Mouse (Mus musculus): ENCODE results near the gene Vps52. TPM values are rescaled to one million over a fixed set of nuclear protein-coding genes. Genes with fewer than 3 reads are reported as not detected.

The Vps52 gene
- 36.0 and 39.6 TPM in 2 replicates for polyA plus RNA-seq (2015; fragmentation: Nextera tagmentation; extraction: Ambion mirVana)

DNA sequence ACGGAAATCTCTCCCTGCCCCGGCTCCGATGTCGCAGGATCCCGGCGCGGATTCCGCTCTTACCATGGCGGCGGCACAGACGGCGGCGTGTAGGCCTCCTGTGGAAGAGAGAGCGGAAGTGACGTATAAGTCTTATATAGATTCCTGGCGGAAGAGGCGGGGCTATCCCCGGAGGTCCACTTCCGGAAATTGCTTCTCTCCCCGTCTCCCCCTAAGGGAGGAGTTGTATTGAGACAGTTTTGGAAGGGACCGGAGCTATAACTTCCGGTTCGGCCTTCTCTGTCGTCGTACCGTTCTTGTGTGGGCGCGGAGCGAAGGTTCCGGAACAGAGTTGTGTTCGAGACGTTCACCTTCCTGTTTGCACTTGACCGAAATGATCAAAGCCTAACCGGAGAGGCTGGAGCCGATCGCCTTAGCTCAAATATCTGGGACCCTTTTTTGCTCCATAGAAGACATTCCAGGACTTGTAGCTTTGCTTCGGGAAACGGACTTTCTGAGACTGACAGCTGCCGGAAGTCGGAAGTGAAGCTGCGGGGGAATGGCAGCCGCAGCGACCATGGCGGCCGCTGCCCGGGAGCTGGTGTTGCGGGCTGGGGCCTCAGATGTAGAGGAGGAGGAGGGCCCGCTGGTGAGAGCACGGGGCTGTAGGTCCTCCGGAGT, at the start of gene Vps52, which contains the start of gene Rps18:
TSS of gene Vps52 (plus strand) at position 258 of the 660 bp plus-strand sequence.
TSS of gene Rps18 (minus strand) at position 447 of the 660 bp plus-strand sequence.
- Histone ChIP-seq H3K4me1 (peaks cover 46% of the 10 kb centered on the region), H3K9me3 (no peaks in the 10 kb centered on the region), H3K9ac (peak within 1 kb of the TSS; percentile 93), H3K27me3 (replicated peaks) (no peaks in the 10 kb centered on the region), H3K36me3 (peaks cover 61% of the 10 kb centered on the region), H3K4me3 (peak within 1 kb of the TSS; percentile 76), H3K4me2 (peak within 1 kb of the TSS; percentile 99), H3K27ac (replicated peaks) (peak within 1 kb of the TSS; percentile 92)
- peak; percentile 85 for ATAC-seq (ENCODE audit: extremely low read depth, insufficient number of reproducible peaks, low FRiP score, low TSS enrichment)
- under 1% methylated on average over 50 of the region's 50 CpGs for WGBS

GRCm38 (mm10) chr17:33908331-33909076, 47.1 kb upstream of the Vps52 start:
- under 1% methylated on average over 44 of the region's 44 CpGs for WGBS
- Histone ChIP-seq H3K27me3 (replicated peaks) (no peaks in the 10 kb centered on the region), H3K9me3 (no peaks in the 10 kb centered on the region), H3K4me1 (peaks cover 24% of the 10 kb centered on the region), H3K9ac (peak overlapping the region; percentile 80), H3K36me3 (peaks cover 29% of the 10 kb centered on the region), H3K4me2 (peak overlapping the region; percentile 99), H3K27ac (replicated peaks) (peak overlapping the region; percentile 81), H3K4me3 (peak overlapping the region; percentile 75)
- ATAC-seq (ENCODE audit: extremely low read depth, insufficient number of reproducible peaks, low FRiP score, low TSS enrichment), result peak; percentile 16; the same call in 1 of the 2 replicates

DNA sequence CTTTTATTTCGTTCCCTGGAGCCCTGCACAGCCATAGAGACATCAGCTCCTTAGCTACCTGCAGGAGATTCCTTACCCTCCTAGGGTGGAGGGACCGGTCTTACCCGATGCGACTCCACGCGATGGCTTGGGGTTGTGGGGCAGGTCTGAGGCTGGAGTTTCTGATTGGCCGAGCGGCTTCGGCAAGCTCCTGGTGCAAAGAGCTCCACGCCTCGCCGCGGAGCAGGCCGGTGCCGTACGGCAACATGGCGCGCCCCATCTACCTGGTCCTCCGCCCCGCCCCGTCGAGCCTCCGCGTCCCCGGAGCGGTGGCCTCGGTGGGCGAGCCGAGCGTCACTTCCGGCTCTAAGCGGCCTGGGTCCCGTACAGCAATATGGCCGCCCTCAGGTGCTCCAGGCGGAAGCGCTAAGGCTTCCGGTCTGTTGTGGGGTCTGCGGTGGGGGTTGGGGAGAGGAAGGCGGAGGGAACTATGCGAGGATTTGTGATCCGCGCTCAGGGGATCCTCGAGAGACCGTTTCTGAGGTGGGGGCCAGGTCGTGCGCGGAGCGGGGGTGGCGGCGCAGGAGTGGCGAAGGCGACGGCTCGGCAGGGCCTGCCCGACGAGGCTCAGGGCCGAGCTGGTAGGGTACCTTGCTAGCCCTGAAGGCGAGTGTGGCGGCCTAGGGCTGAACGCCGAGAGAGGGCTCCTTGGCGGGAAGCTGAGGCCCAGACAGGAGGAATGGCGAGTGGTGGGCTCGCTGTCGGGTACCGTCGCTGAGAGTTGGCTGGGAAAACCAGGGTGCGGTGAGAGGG, 46.3 kb upstream of the Vps52 start, which contains the start of gene Daxx:
TSS of gene Daxx (plus strand) at position 338 of the 792 bp plus-strand sequence.
- Histone ChIP-seq H3K36me3 (peaks cover 37% of the 10 kb centered on the region), H3K27me3 (replicated peaks) (no peaks in the 10 kb centered on the region), H3K4me3 (peak within 1 kb of the TSS; percentile 75), H3K4me1 (peaks cover 25% of the 10 kb centered on the region), H3K4me2 (peak within 1 kb of the TSS; percentile 99), H3K27ac (replicated peaks) (peak within 1 kb of the TSS; percentile 89), H3K9ac (peak within 1 kb of the TSS; percentile 88), H3K9me3 (no peaks in the 10 kb centered on the region)
- 1% methylated on average over 68 of the region's 68 CpGs for WGBS
- ATAC-seq (ENCODE audit: extremely low read depth, insufficient number of reproducible peaks, low FRiP score, low TSS enrichment), result peak; percentile 94

DNA sequence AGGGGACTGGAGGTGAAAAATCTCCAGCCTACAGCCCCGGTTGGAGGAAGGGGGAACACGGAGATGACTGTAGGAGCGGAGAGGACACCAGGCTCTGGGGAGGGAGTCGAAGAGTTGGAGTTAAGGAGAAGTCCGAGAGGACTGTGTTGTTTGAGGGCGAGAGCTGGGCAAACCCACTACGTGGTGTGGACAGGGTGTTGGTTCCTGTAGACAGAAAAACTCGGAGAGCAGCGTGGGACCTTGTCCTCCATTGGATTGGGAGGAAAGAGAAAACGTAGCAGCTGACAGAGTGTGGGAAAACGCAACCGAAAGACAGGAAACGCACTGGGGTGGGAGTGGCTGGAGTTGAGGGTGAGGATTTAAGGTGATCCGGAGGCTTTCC, 45.8 kb upstream of the Vps52 start:
- no peak for ATAC-seq (ENCODE audit: extremely low read depth, insufficient number of reproducible peaks, low FRiP score, low TSS enrichment)
- peak overlapping the region; percentile 75 for H3K4me3 ChIP-seq
- 0% methylated on average over 14 of the region's 14 CpGs for WGBS
- no peaks in the 10 kb centered on the region for H3K9me3 ChIP-seq
- peak overlapping the region; percentile 88 for H3K9ac ChIP-seq
- H3K27ac ChIP-seq (replicated peaks), result peak overlapping the region; percentile 89
- H3K27me3 ChIP-seq (replicated peaks), result no peaks in the 10 kb centered on the region
- H3K4me2 ChIP-seq, result peak overlapping the region; percentile 99
- peaks cover 43% of the 10 kb centered on the region for H3K36me3 ChIP-seq
- peaks cover 29% of the 10 kb centered on the region for H3K4me1 ChIP-seq

- H3K27me3 ChIP-seq (replicated peaks), result no peaks in the 10 kb centered on the region
- peak overlapping the region; percentile 89 for H3K27ac ChIP-seq (replicated peaks)
- ATAC-seq (ENCODE audit: extremely low read depth, insufficient number of reproducible peaks, low FRiP score, low TSS enrichment), result no peak
- peaks cover 36% of the 10 kb centered on the region for H3K4me1 ChIP-seq
- 46% methylated on average over 11 of the region's 11 CpGs for WGBS
- H3K4me2 ChIP-seq, result peak overlapping the region; percentile 99
- H3K36me3 ChIP-seq, result peaks cover 47% of the 10 kb centered on the region
- H3K9ac ChIP-seq, result peak overlapping the region; percentile 88
- H3K9me3 ChIP-seq, result no peaks in the 10 kb centered on the region
- H3K4me3 ChIP-seq, result peak overlapping the region; percentile 75
Observed at GRCm38 (mm10) chr17:33910346-33911051, 45.1 kb upstream of the Vps52 start.

- Histone ChIP-seq H3K4me2 (peak overlapping the region; percentile 99), H3K27me3 (replicated peaks) (no peaks in the 10 kb centered on the region), H3K9me3 (no peaks in the 10 kb centered on the region), H3K36me3 (peaks cover 47% of the 10 kb centered on the region), H3K27ac (replicated peaks) (no peak overlapping the region), H3K9ac (no peak overlapping the region), H3K4me1 (peaks cover 36% of the 10 kb centered on the region), H3K4me3 (no peak overlapping the region)
- WGBS, result 89% methylated on average over 31 of the region's 31 CpGs
- ATAC-seq (ENCODE audit: extremely low read depth, insufficient number of reproducible peaks, low FRiP score, low TSS enrichment), result no peak
Observed at GRCm38 (mm10) chr17:33911052-33911812, 44.4 kb upstream of the Vps52 start.

GRCm38 (mm10) chr17:33911813-33912414, 43.7 kb upstream of the Vps52 start:
- H3K27ac ChIP-seq (replicated peaks), result no peak overlapping the region
- H3K36me3 ChIP-seq, result peaks cover 48% of the 10 kb centered on the region
- H3K9ac ChIP-seq, result no peak overlapping the region
- no peak overlapping the region for H3K4me3 ChIP-seq
- peaks cover 41% of the 10 kb centered on the region for H3K4me1 ChIP-seq
- no peaks in the 10 kb centered on the region for H3K9me3 ChIP-seq
- no peaks in the 10 kb centered on the region for H3K27me3 ChIP-seq (replicated peaks)
- no peak for ATAC-seq (ENCODE audit: extremely low read depth, insufficient number of reproducible peaks, low FRiP score, low TSS enrichment)
- 91% methylated on average over 28 of the region's 28 CpGs for WGBS
- H3K4me2 ChIP-seq, result no peak overlapping the region

DNA sequence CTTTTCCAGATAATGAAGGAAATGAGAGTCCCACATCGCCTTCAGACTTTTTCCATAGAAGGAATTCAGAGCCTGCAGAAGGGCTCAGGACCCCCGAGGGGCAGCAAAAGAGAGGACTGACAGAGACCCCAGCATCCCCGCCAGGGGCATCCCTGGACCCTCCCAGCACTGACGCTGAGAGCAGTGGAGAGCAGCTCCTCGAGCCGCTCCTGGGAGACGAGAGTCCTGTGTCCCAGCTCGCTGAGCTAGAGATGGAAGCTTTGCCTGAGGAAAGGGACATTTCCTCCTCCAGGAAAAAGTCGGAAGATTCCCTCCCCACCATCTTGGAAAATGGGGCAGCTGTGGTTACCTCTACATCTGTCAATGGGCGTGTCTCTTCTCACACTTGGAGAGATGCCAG, 42.3 kb upstream of the Vps52 start:
- no peak for ATAC-seq (ENCODE audit: extremely low read depth, insufficient number of reproducible peaks, low FRiP score, low TSS enrichment)
- Histone ChIP-seq H3K4me3 (no peak overlapping the region), H3K36me3 (peaks cover 61% of the 10 kb centered on the region), H3K4me1 (peaks cover 46% of the 10 kb centered on the region), H3K27ac (replicated peaks) (no peak overlapping the region), H3K4me2 (no peak overlapping the region), H3K27me3 (replicated peaks) (no peaks in the 10 kb centered on the region), H3K9ac (no peak overlapping the region), H3K9me3 (no peaks in the 10 kb centered on the region)
- 88% methylated on average over 10 of the region's 10 CpGs for WGBS

DNA sequence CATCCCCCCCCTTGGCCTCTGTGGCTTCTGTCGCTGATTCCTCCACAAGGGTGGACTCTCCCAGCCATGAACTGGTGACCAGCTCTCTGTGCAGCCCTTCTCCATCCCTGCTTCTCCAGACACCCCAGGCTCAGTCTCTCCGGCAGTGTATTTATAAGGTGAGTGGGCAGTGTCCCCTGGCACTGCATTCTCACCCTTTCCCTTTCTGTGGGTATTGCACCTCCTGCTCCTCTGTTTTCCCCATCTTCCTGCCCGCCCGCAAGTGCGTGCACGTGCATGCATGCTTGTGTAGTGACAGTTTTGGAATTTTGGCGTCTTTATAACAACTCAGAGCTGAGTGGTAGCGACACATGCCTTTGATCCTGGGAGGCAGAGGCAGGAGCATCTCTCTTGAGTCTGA, 41.7 kb upstream of the Vps52 start:
- Histone ChIP-seq H3K4me1 (peaks cover 50% of the 10 kb centered on the region), H3K9ac (no peak overlapping the region), H3K9me3 (no peaks in the 10 kb centered on the region), H3K27me3 (replicated peaks) (no peaks in the 10 kb centered on the region), H3K36me3 (peaks cover 63% of the 10 kb centered on the region), H3K27ac (replicated peaks) (no peak overlapping the region), H3K4me2 (no peak overlapping the region), H3K4me3 (no peak overlapping the region)
- WGBS, result 94% methylated on average over 8 of the region's 8 CpGs
- ATAC-seq (ENCODE audit: extremely low read depth, insufficient number of reproducible peaks, low FRiP score, low TSS enrichment), result no peak

DNA sequence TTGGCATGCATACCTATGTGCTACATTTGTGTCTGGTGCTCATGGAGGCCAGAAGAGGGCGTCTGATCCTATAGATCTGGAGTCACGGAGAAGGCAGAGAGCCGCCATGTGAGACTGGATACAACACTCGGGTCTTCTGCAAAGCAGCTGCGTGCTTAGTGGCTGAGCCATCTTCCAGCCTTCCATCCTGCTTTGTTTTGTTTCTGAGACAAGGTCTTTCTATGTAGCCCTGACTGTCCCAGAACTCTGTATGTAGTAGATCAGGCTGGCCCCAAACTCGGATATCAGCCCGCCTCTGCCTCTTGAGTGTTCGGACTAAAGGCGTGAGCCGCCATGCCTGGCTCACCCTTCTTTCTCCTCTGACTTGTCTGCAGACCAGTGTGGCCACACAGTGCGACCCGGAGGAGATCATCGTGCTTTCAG, 40.6 kb upstream of the Vps52 start:
- H3K4me1 ChIP-seq, result peaks cover 53% of the 10 kb centered on the region
- peaks cover 63% of the 10 kb centered on the region for H3K36me3 ChIP-seq
- ATAC-seq (ENCODE audit: extremely low read depth, insufficient number of reproducible peaks, low FRiP score, low TSS enrichment), result no peak
- no peaks in the 10 kb centered on the region for H3K9me3 ChIP-seq
- 70% methylated on average over 13 of the region's 13 CpGs for WGBS
- H3K27me3 ChIP-seq (replicated peaks), result no peaks in the 10 kb centered on the region
- peak overlapping the region; percentile 81 for H3K4me2 ChIP-seq
- H3K9ac ChIP-seq, result peak overlapping the region; percentile 47; the same call in 1 of the 2 replicates
- H3K27ac ChIP-seq (replicated peaks), result peak overlapping the region; percentile 28; the same call in 1 of the 2 replicates
- H3K4me3 ChIP-seq, result peak overlapping the region; percentile 68

All from heart, embryonic 13.5 days (tissue).